Mouse (Mus musculus) spleen, adult 18-20 months (tissue): ENCODE results near the gene Atp5h.
"Not testable (repeated sequence)": the region's sequence is repeated elsewhere in the genome, so short reads cannot be mapped to it uniquely, and the experiment has no call there.

Source experiments
- DNase-seq, 2 experiments: peaks; one replicate each; pipeline ENCODE4 v3.0.0; 2022; ENCODE audit warnings: mixed read lengths in 2 of 2

Atp5h gene

DNA sequence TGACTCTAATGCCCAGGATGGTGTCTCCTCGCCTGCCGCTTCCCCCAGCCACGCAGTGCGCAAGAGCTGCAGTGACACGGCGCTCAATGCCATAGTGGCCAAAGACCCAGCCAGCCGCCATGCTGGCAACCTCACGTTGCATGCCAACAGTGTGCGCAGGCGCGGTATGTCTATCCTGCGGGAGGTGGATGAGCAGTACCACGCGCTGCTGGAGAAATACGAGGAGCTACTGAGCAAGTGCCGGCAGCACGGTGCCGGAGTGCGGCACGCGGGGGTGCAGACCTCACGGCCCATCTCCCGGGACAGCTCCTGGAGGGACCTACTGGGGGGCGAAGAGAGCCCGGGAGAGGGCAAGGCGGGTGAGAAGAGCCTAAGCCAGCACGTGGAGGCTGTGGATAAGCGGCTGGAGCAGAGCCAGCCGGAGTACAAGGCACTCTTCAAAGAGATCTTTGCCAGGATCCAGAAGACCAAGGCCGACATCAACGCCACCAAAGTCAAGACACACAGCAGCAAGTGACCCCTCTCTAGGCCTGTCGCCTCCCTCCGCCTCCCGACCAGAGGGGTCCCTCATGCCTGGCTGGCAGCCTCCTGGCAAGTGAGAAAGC, 25.9 kb downstream of the Atp5h start:
- DNase-seq, result no peak

GRCm38 (mm10) chr11:115391358-115391757, 28.4 kb downstream of the Atp5h start:
- no peak for DNase-seq

- DNase-seq, result not testable (repeated sequence)
Observed at GRCm38 (mm10) chr11:115386859-115387258, 32.9 kb downstream of the Atp5h start.

DNA sequence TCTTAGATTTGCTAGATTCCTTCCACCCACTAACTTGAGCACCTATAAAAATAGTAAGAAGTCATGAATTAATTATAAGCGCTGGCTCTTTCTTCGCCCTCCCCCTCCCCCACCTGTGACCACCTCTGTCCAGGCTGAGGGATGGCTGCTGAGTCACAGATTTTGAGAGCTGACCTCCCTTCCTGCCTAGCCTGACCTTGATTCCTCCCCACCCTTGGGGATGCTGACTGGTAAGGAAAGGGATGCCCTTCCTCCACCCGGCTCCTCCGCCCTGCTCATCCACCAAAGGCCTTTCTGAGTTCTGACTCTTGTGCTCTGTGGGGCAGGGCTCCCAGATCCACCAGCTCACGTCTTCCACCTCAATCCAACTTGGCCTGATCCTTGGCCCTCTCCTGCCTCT, 35.2 kb downstream of the Atp5h start:
- DNase-seq, result no peak

DNA sequence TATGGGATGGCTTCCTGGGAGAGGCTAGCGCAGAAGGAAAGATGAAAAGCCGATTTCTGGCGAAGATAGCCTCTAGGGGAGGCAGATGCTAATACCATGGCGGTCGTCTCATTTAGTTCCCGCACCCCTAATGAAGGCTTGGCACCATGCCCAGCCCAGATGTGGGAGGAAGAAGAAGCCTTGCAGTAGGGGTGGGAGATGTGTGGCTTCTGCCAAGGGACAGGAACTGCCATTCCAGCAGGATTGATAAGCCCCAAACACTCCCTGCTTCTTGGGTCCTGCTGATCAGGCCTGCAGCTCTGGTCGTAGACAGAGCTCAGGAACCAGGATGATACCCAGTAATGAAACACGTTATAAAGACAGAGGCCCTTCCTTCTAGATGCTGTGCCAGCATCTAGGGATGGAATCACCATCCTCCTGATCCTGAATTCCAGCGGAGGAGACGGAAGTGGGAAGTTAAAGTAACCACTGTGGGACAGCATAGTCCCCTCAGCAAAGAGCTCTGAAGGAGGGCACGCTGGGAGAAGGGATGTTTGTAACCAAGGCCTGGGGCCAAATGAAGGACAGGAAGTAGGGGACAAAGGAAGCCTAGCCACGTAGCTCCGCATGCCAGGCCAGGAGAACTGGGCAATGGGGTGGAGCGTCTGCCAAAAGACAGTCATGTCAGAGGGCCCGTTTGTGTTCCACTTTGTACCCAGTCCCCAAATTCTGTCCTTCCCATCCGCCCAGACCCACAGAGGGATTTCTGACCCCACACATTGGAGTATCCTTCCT, 35.9 kb downstream of the Atp5h start:
- no peak for DNase-seq

GRCm38 (mm10) chr11:115382891-115383290, 36.9 kb downstream of the Atp5h start:
- no peak for DNase-seq

- DNase-seq, result peak; percentile 30 to 39
Observed at GRCm38 (mm10) chr11:115381743-115382539, 37.8 kb downstream of the Atp5h start, which contains the start of gene Cdr2l. Cdr2l (plus strand) TSS chr11:115381916.

- DNase-seq, result no peak
Observed at GRCm38 (mm10) chr11:115381276-115381675, 38.5 kb downstream of the Atp5h start.

GRCm38 (mm10) chr11:115377854-115378253, 41.9 kb downstream of the Atp5h start:
- no peak for DNase-seq

DNA sequence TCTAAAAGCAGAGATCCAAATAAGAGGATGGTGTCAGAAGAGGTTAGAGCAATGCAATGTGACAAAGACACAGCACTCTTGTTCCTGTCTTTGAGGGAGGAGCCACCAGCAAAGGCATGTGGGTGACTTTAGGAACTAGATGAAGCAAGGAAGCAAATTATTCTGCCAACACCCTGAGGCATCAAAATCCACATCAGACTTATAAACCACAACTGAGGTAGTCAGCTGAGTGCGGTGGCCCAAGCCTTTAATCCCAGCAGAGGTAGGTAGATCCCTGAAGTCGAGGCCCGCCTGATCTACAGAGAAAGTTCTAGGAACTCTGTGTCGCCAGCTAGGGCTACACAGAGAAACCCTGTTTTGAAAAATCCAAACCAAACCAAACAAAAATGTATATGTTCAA, 42.5 kb downstream of the Atp5h start:
- DNase-seq, result no peak

GRCm38 (mm10) chr11:115376722-115377121, 43.0 kb downstream of the Atp5h start:
- DNase-seq, result no peak

DNA sequence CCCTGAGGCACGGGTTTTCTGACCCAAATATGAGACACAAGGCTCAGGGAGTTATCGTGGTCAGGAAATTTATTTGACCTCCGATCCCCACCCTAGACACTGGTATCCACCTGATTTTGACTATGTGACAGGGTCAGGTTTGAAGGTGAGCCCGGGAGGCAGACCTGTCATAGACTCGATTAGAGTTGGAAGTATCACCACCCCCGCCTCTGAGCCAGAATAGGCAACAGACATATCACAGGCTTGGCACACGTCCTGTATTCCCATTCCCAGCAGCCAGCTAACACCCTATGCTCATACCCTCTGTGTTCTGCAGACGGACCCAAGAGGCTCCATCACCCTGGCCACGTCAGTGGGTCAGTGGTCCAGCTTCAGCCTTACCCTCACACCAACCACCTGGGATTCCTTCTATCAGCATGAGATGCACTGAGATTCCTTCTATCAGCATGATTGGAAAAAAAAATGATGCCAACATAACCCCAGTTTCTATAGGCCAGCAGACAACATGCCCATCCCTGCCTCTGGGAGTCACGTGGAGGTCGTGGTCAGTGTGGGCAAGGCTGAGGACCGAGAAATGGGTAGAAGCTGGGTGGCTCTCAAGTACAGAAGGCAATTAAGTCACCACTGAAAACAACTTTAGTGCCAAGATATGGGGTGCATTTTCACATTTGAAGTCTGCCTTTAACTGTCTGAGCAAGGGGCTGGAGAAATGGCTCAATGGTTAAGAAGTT, 44.9 kb downstream of the Atp5h start:
- no peak for DNase-seq

DNA sequence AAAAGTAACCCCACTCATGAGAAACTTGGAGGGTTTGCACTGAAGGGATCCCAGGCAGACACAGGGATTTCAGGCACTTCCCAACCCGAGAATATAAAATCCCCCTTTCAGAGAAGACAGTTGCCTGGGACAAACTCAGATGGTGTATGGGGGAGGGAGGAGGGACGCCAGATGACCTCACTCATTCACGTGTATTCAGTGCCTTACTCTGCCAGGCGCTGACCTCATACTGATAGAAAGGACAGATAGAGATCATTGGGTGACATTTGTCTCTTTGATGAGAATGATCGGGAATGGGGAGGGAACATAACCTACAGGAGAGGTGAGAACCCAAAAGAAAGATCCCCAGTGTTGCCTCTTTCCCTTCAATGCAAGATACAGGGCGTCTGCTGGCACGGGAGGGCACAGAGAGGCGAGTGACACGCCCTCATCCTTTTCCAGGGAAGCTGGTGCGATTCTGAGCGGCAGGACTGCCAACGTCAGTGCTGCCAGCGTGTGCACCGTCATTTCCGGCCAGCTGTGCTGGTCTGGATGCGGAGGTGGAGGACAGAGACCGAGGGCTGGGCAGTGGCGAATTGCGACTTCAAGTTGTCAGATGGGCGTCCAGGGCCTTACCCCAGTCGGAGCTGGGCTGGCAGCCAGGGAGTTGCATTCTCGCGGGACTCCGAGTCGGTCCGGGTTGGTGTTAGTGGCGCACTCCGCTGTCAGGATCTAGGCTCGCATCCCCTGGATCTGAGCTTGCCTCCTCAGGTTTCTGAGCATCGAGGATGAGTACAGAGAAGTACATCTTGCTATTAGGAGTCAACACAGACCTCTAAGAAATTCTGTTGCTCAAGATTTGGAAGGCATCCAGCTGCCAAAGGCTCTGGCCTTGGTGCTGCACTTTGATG, 45.7 kb downstream of the Atp5h start:
- no peak for DNase-seq

DNA sequence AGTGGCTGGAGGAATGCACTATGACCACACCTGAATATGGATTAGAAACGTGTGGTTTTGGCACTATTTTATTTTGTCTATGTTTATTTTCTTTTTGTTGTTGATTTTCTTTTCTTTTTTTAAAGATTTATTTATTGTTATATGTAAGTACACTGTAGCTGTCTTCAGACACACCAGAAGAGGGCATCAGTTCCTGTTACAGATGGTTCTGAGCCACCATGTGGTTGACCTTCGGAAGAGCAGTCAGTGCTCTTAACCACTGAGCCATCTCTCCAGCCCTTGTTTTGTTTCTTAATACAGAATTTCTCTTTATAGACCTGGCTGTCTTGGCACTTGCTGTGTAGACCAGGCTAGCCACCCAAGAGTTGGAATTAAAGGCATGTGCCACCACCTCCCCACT, 47.0 kb downstream of the Atp5h start:
- no peak for DNase-seq

DNA sequence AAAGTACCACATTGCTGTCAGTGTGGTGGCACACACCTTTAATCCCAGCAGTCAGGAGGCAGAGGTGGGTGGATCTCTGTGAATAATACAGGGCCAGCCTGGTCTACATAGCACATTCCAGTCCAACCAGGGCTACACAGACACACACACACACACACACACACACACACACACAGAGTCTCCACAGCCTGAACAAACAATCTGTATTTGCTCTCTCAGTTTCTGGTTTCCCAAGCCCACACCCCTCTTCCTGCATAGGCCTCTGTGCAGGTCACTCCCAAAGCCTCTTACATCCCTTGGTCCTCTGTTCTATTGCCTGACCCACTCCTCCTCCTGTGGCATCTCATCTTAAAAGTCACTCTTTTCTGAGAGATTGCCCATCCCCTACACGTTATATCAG, 47.7 kb downstream of the Atp5h start:
- DNase-seq, result no peak

DNA sequence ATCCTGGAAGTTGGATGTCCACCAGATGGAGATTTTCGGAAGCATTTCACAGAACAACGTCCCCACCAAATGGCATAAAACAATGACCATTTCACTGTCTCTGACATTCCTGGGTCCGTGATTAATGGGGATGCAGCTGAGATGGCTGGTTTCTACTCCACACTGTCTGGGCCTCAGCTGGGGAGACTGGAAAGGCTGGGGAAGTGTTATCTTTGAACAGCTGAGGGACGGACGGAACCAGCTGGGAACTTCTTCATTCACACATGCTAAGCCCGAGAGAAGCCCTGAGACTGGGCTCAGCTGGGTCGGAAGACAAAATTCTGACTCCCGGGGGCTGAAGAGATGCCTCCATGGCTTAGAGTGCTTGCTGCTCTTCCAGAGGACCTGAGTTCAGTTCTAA, 48.4 kb downstream of the Atp5h start:
- no peak for DNase-seq

DNA sequence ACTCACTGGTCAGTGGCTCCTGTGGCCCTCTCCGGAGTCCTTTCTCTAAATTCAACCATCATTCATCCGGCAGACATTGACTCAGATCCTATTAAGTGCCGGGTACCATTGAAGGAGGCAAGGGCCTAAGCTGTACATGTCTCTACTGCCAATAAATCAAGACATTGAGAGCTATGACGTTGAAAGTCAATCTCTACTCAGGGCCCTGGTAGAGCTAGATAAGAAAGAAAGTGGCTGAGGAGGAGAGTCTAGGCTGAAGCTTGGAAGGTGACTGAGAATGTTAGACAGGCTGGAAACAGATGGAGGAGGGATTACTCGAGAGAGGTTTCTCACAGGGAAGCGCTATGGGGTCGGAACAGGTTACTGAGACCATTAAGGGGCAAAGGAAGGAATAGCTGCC, 49.4 kb downstream of the Atp5h start:
- no peak for DNase-seq

DNA sequence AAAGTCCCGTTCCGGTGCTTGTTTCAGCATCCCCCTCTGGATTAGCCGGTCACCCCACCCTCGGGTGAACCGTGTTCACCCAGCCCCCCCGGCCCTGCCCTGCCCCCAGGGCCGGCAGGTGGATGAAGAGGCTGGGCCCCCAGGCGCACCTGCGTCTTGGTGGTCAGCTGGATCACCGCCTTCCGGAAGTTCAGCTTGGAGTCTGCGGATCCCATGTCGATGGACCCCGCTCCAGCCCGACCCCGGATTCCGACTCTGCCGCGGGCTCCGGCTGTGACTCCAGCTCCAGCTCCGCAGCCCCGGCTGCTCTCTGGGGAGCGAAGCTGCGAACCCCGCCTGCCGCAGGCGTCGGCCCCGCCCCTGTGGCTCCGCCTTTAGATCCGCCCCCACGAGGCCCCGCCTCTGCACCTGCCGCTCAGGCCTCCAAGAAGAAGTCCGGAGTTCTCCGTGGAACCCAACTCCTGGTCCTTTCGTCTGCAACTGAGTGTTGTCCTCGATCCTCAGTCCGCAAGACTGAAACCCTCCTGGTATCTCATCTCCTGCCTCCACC, 52.3 kb downstream of the Atp5h start, which contains the start of gene Hid1:
Gene Hid1 (minus strand): TSS at position 362 of the 550 bp plus-strand sequence.
- peak; percentile 67 to 82 for DNase-seq

DNA sequence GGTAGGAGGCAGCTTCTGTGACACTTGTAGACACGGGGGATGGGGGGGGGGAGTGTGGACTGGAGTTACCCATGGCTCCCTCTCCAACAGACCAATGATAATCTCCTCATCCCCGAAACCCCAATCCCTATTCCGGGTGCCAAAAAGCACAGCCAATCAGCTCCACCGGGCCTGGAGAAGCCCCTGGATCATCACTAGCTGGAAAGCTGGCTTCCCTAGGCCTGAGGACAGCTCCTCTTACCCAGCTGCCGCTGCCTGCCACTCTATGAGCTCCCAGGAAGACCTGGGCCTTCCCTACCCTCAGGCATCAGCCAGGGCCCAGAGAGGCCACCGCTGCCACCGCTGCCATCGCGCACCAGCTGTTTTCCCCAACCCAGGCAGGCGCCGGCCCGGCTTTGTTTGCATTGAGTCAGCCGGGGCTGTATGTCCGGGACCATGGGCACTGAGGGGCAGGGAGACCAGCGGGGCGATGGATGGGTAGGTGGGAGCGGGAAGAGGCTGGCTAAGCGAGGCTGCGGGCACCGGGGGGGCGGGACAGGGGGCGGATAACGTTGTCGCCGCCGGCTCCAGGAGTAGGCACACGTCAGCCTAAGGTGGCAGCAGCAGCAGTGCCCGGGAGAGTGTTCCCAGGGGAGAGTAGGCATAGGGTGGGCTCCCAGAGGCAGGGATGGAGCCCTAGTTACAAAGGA, 52.9 kb downstream of the Atp5h start:
- no peak for DNase-seq

DNA sequence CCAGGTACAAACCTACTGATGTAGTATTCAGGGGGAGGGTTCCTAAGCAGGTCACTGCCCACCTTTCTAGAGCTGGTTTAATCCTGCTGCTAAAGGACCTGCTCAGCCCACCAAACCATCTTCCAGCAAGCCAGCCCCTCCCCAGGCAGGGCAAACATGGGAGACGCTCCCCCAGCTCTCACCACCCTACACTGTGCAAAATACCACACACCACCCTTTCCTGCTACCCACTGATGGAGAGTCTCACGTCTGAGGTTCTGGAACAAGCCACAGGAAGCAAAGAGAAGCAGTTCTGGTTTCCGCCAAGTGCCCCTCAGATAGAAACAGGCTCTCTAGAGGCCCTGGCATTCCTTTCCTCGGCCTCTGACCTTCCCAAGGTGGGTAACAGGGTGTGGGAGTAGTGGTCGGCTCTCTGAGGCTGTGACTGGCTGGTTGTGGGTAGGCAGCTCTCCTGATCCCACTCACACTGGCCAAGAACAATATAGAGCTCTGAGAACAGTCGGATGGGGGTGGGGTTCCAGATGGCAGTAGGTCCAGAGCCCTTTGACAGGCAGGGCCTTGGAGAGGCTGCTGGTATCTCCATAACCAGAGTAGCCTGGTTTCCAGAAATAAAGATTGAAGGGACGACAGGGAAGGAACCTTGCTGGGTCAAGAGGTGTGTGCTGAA, 53.6 kb downstream of the Atp5h start:
- no peak for DNase-seq
